Mouse (Mus musculus): Measurements from ENCODE around the gene Dpep2nb. TPM values are rescaled to one million over a fixed set of nuclear protein-coding genes. Genes with fewer than 3 reads are reported as not detected.
"Not testable (repeated sequence)": the region's sequence is repeated elsewhere in the genome, so short reads cannot be mapped to it uniquely, and the experiment has no call there.

Dpep2nb gene
- polyA plus RNA-seq, 1 experiment from 2014 or later = not detected

GRCm38 (mm10) chr8:106039605-106040004, 33.8 kb upstream of the Dpep2nb start:
- no peak overlapping the region for H3K27ac ChIP-seq
- no peaks in the 10 kb centered on the region for H3K9me3 ChIP-seq
- H3K4me3 ChIP-seq = no peak overlapping the region
- H3K4me1 ChIP-seq = no peaks in the 10 kb centered on the region
- H3K9ac ChIP-seq = no peak overlapping the region
- no peaks in the 10 kb centered on the region for H3K27me3 ChIP-seq
- WGBS = 80% methylated on average over 4 of the region's 4 CpGs
- no peak for ATAC-seq (ENCODE audit: borderline replicate concordance, extremely low read depth, low FRiP score, low TSS enrichment)
- no peaks in the 10 kb centered on the region for H3K36me3 ChIP-seq
- H3K4me2 ChIP-seq = no peak overlapping the region

- Histone ChIP-seq H3K4me1 (no peaks in the 10 kb centered on the region), H3K9ac (no peak overlapping the region), H3K4me3 (no peak overlapping the region), H3K27ac (no peak overlapping the region), H3K27me3 (no peaks in the 10 kb centered on the region), H3K4me2 (no peak overlapping the region), H3K9me3 (no peaks in the 10 kb centered on the region), H3K36me3 (no peaks in the 10 kb centered on the region)
- WGBS = 83% methylated on average over 10 of the region's 10 CpGs
- ATAC-seq (ENCODE audit: borderline replicate concordance, extremely low read depth, low FRiP score, low TSS enrichment) = no peak
Observed at GRCm38 (mm10) chr8:106038721-106039120, 32.9 kb upstream of the Dpep2nb start.

GRCm38 (mm10) chr8:106022483-106022882, 16.7 kb upstream of the Dpep2nb start:
- no peaks in the 10 kb centered on the region for H3K27me3 ChIP-seq
- no peak overlapping the region for H3K4me2 ChIP-seq
- no peaks in the 10 kb centered on the region for H3K36me3 ChIP-seq
- H3K27ac ChIP-seq = no peak overlapping the region
- no peak overlapping the region for H3K4me3 ChIP-seq
- no peak for ATAC-seq (ENCODE audit: borderline replicate concordance, extremely low read depth, low FRiP score, low TSS enrichment)
- H3K9me3 ChIP-seq = no peaks in the 10 kb centered on the region
- H3K9ac ChIP-seq = no peak overlapping the region
- no peaks in the 10 kb centered on the region for H3K4me1 ChIP-seq

GRCm38 (mm10) chr8:106018039-106018438, 12.3 kb upstream of the Dpep2nb start:
- H3K9me3 ChIP-seq = no peaks in the 10 kb centered on the region
- H3K36me3 ChIP-seq = 0 out of 2 replicates have a peak, but pooled peaks cover 11% of the 10 kb centered on the region
- whole genome bisulfite sequencing = 85% methylated on average over 3 of the region's 3 CpGs
- no peak overlapping the region for H3K4me3 ChIP-seq
- ATAC-seq (ENCODE audit: borderline replicate concordance, extremely low read depth, low FRiP score, low TSS enrichment) = no peak
- no peaks in the 10 kb centered on the region for H3K27me3 ChIP-seq
- H3K9ac ChIP-seq = no peak overlapping the region
- H3K4me1 ChIP-seq = no peaks in the 10 kb centered on the region
- no peak overlapping the region for H3K4me2 ChIP-seq
- no peak overlapping the region for H3K27ac ChIP-seq

- WGBS = 84% methylated on average over 7 of the region's 7 CpGs
- no peaks in the 10 kb centered on the region for H3K9me3 ChIP-seq
- H3K4me3 ChIP-seq = no peak overlapping the region
- H3K4me2 ChIP-seq = no peak overlapping the region
- H3K27me3 ChIP-seq = no peaks in the 10 kb centered on the region
- H3K4me1 ChIP-seq = no peaks in the 10 kb centered on the region
- H3K9ac ChIP-seq = no peak overlapping the region
- H3K27ac ChIP-seq = no peak overlapping the region
- no peak for ATAC-seq (ENCODE audit: borderline replicate concordance, extremely low read depth, low FRiP score, low TSS enrichment)
- 0 out of 2 replicates have a peak, but pooled peaks cover 11% of the 10 kb centered on the region for H3K36me3 ChIP-seq
Observed at GRCm38 (mm10) chr8:106017130-106017529, 11.4 kb upstream of the Dpep2nb start.

- Histone ChIP-seq H3K27ac (no peak overlapping the region), H3K27me3 (no peaks in the 10 kb centered on the region), H3K4me3 (no peak overlapping the region), H3K9me3 (no peaks in the 10 kb centered on the region), H3K36me3 (0 out of 2 replicates have a peak, but pooled peaks cover 11% of the 10 kb centered on the region), H3K4me2 (no peak overlapping the region), H3K9ac (no peak overlapping the region), H3K4me1 (no peaks in the 10 kb centered on the region)
- WGBS = 88% methylated on average over 6 of the region's 6 CpGs
- no peak for ATAC-seq (ENCODE audit: borderline replicate concordance, extremely low read depth, low FRiP score, low TSS enrichment)
Observed at GRCm38 (mm10) chr8:106016284-106016683, 10.5 kb upstream of the Dpep2nb start.

- H3K27ac ChIP-seq; ATAC-seq (ENCODE audit: borderline replicate concordance, extremely low read depth, low FRiP score, low TSS enrichment); H3K36me3 ChIP-seq; H3K27me3 ChIP-seq; H3K9me3 ChIP-seq; H3K9ac ChIP-seq: not testable (repeated sequence)
- Histone ChIP-seq H3K4me2 (peak overlapping the region; percentile 90), H3K4me1 (peaks cover 11% of the 10 kb centered on the region), H3K4me3 (peak overlapping the region; percentile 86)
- WGBS = 69% methylated on average over 8 of the region's 8 CpGs
Observed at GRCm38 (mm10) chr8:106012203-106012602, 6.4 kb upstream of the Dpep2nb start.

- Histone ChIP-seq H3K27ac (peak within 1 kb of the TSS; percentile 58), H3K27me3 (no peaks in the 10 kb centered on the region), H3K4me1 (peaks cover 11% of the 10 kb centered on the region), H3K36me3 (0 out of 2 replicates have a peak, but pooled peaks cover 5% of the 10 kb centered on the region), H3K4me3 (peak within 1 kb of the TSS; percentile 86), H3K9me3 (no peaks in the 10 kb centered on the region), H3K9ac (peak within 1 kb of the TSS; percentile 89), H3K4me2 (peak within 1 kb of the TSS; percentile 90)
- WGBS = under 1% methylated on average over 6 of the region's 6 CpGs
- no peak for ATAC-seq (ENCODE audit: borderline replicate concordance, extremely low read depth, low FRiP score, low TSS enrichment)
Observed at GRCm38 (mm10) chr8:106011643-106011986, 5.8 kb upstream of the Dpep2nb start, which contains the start of gene Ddx28. Gene Ddx28, minus strand, starts transcription at chr8:106011882.

- WGBS = 1% methylated on average over 74 of the region's 74 CpGs
- Histone ChIP-seq H3K27ac (peak overlapping the region; percentile 58), H3K36me3 (0 out of 2 replicates have a peak, but pooled peaks cover 1% of the 10 kb centered on the region), H3K27me3 (no peaks in the 10 kb centered on the region), H3K4me3 (peak overlapping the region; percentile 86), H3K9me3 (no peaks in the 10 kb centered on the region), H3K9ac (peak overlapping the region; percentile 89), H3K4me2 (peak overlapping the region; percentile 90), H3K4me1 (peaks cover 11% of the 10 kb centered on the region)
- peak; percentile 92 for ATAC-seq (ENCODE audit: borderline replicate concordance, extremely low read depth, low FRiP score, low TSS enrichment)
Observed at GRCm38 (mm10) chr8:106010748-106011642, 5.2 kb upstream of the Dpep2nb start.

- H3K9me3 ChIP-seq; H3K4me3 ChIP-seq; H3K27me3 ChIP-seq; H3K4me2 ChIP-seq; H3K27ac ChIP-seq; H3K9ac ChIP-seq; ATAC-seq (ENCODE audit: borderline replicate concordance, extremely low read depth, low FRiP score, low TSS enrichment); H3K36me3 ChIP-seq: not testable (repeated sequence)
- peaks cover 11% of the 10 kb centered on the region for H3K4me1 ChIP-seq
- WGBS = 57% methylated on average over 3 of the region's 3 CpGs
Observed at GRCm38 (mm10) chr8:106007891-106008290, 2.1 kb upstream of the Dpep2nb start.

GRCm38 (mm10) chr8:106007135-106007534, 1.4 kb upstream of the Dpep2nb start:
- no peak for ATAC-seq (ENCODE audit: borderline replicate concordance, extremely low read depth, low FRiP score, low TSS enrichment)
- H3K4me2 ChIP-seq = no peak overlapping the region
- 76% methylated on average over 3 of the region's 3 CpGs for WGBS
- H3K4me3 ChIP-seq = no peak overlapping the region
- no peaks in the 10 kb centered on the region for H3K36me3 ChIP-seq
- peaks cover 11% of the 10 kb centered on the region for H3K4me1 ChIP-seq
- no peaks in the 10 kb centered on the region for H3K9me3 ChIP-seq
- no peak overlapping the region for H3K9ac ChIP-seq
- no peak overlapping the region for H3K27ac ChIP-seq
- no peaks in the 10 kb centered on the region for H3K27me3 ChIP-seq

GRCm38 (mm10) chr8:106006413-106006812, 638 bp upstream of the Dpep2nb start:
- WGBS = 85% methylated on average over 4 of the region's 4 CpGs
- Histone ChIP-seq H3K27me3 (no peaks in the 10 kb centered on the region), H3K9ac (no peak overlapping the region), H3K4me2 (no peak overlapping the region), H3K9me3 (no peaks in the 10 kb centered on the region), H3K27ac (no peak overlapping the region), H3K4me1 (peaks cover 11% of the 10 kb centered on the region), H3K36me3 (no peaks in the 10 kb centered on the region), H3K4me3 (no peak overlapping the region)
- ATAC-seq (ENCODE audit: borderline replicate concordance, extremely low read depth, low FRiP score, low TSS enrichment) = no peak

All from lung, embryonic 15.5 days (tissue).